Mouse (Mus musculus) myocyte (in vitro differentiated cells): ENCODE data around the gene Ccdc121. TPM values are rescaled to one million over a fixed set of nuclear protein-coding genes. Genes with fewer than 3 reads are reported as not detected.

Experiments used
- H3K27me3 ChIP-seq: one replicate; pipeline ENCODE4 v1.6.1; 2011; ENCODE audit not compliant: control insufficient read depth, insufficient read depth, insufficient read length
- H3K36me3 ChIP-seq: one replicate; pipeline ENCODE4 v1.6.1; 2011; ENCODE audit not compliant: control insufficient read depth, insufficient read depth
- H3K4me2 ChIP-seq: one replicate; pipeline ENCODE4 v1.6.1; 2011; ENCODE audit warnings: low read depth, control low read depth
- H3K4me3 ChIP-seq: one replicate; pipeline ENCODE4 v1.5.1; 2011; ENCODE audit warnings: mild to moderate bottlenecking, control low read depth, moderate library complexity
- H3K79me2 ChIP-seq: one replicate; pipeline ENCODE4 v1.6.1; 2011; ENCODE audit not compliant: control insufficient read depth, insufficient read depth
- H3ac ChIP-seq: one replicate; pipeline ENCODE4 v1.6.1; 2011; ENCODE audit not compliant: control insufficient read depth, insufficient read length
- CEBPB ChIP-seq: IDR thresholded peaks from 2 replicates; pipeline ENCODE4 v1.6.1; 2011; ENCODE audit warnings: mild to moderate bottlenecking, moderate library complexity; ENCODE audit not compliant: poor library complexity, insufficient read depth, severe bottlenecking
- E2F4 ChIP-seq: IDR thresholded peaks from one replicate; pipeline ENCODE4 v1.6.1; 2011; ENCODE audit warnings: mild to moderate bottlenecking, control low read depth, moderate library complexity; ENCODE audit not compliant: insufficient read depth
- MAX ChIP-seq: IDR thresholded peaks from one replicate; pipeline ENCODE4 v1.6.1; 2011; ENCODE audit warnings: low read depth, mild to moderate bottlenecking, control low read depth
- MYOD1 ChIP-seq, 3 experiments: IDR thresholded peaks; one replicate each; pipeline ENCODE4 v1.6.1; 2011; ENCODE audit warnings: control low read depth in 2 of 3, low read depth in 2 of 3, mild to moderate bottlenecking in 2 of 3, moderate library complexity in 1 of 3; ENCODE audit not compliant: insufficient read length in 2 of 3, control insufficient read depth in 1 of 3
- MYOG ChIP-seq, 3 experiments: IDR thresholded peaks; one replicate each; pipeline ENCODE4 v1.6.1; 2011; ENCODE audit warnings: control low read depth in 2 of 3, low read depth in 2 of 3, mild to moderate bottlenecking in 2 of 3; ENCODE audit not compliant: insufficient read length in 2 of 3, control insufficient read depth in 1 of 3, insufficient read depth in 1 of 3
- POLR2A ChIP-seq: IDR thresholded peaks from one replicate; pipeline ENCODE4 v1.6.1; 2011; ENCODE audit warnings: low read depth, mild to moderate bottlenecking, control low read depth, moderate library complexity; ENCODE audit not compliant: insufficient read length
- POLR2AphosphoS2 ChIP-seq: IDR thresholded peaks from one replicate; pipeline ENCODE4 v1.6.1; 2011; ENCODE audit warnings: low read depth, control low read depth; ENCODE audit not compliant: insufficient read length
- REST ChIP-seq: IDR thresholded peaks from one replicate; pipeline ENCODE4 v1.6.1; 2011; ENCODE audit warnings: mild to moderate bottlenecking, control low read depth, moderate library complexity; ENCODE audit not compliant: insufficient read depth, insufficient read length
- SRF ChIP-seq: IDR thresholded peaks from one replicate; pipeline ENCODE4 v1.6.1; 2011; ENCODE audit warnings: low read depth; ENCODE audit not compliant: control insufficient read depth, insufficient read length
- TCF12 ChIP-seq: IDR thresholded peaks from one replicate; pipeline ENCODE4 v1.6.1; 2011; ENCODE audit warnings: mild to moderate bottlenecking, control low read depth; ENCODE audit not compliant: poor library complexity, insufficient read depth, severe bottlenecking
- TCF3 ChIP-seq: IDR thresholded peaks from one replicate; pipeline ENCODE4 v1.6.1; 2011; ENCODE audit warnings: low read depth, control low read depth; ENCODE audit not compliant: insufficient read length
- USF1 ChIP-seq: IDR thresholded peaks from one replicate; pipeline ENCODE4 v1.6.1; 2011; ENCODE audit warnings: low read depth, mild to moderate bottlenecking, control low read depth, moderate library complexity
- polyA plus RNA-seq: library from polyadenylated mRNA; unstranded; fragments of >200 nt; fragmentation: generic; extraction: Trizol; gene quantifications from one replicate; pipeline ENCODE4 v1.2.1, GENCODE M21; 2012; ENCODE audit warnings: missing spikeins

Gene Ccdc121
- polyA plus RNA-seq, 1 experiment = not detected

DNA sequence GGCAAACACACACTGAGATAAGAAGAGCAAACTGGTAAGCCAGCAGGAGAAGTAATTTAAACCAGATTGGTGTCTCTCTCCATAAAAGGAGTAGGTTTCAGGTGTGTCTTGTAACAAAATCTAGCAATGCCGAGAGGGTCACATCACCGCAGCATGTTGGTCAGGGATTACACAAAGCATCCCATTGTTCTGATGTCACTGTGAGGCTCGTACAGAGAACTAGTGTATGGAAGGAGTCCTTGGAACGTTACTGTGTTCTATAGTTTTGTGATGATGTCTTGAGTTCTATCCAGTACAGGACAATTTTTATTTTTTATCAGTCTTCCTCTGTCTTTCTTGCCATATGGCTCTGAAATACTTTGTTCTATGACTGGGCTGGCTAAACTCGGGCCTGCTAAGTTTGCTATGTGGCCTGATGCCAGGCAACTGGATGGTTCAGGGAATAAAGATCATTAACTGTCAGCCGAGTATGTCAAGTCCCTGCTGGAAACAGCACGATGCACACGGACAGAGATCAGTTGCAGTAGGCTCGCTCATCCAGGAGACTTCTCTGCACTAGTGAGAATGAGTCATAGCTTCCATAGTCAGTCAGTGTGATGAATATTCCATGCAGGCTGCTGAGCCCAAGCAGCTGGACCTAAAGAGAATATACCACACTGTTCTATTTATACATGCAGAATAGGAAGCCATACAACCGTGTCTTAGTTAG lies 24.1 kb upstream of the Ccdc121 start:
- no peak for TF ChIP-seq SRF
- TF ChIP-seq TCF3 = no peak
- TF ChIP-seq POLR2AphosphoS2 = no peak
- TF ChIP-seq USF1 = no peak
- TF ChIP-seq REST = no peak
- TF ChIP-seq MYOD1 (IDR thresholded peaks at IDR 0.05; ENCODE audit: control insufficient read depth in 1 of 3, insufficient read length in 2 of 3, low read depth in 2 of 3) = no peak
- TF ChIP-seq CEBPB = no peak
- no peak for TF ChIP-seq MAX
- no peak for TF ChIP-seq E2F4
- TF ChIP-seq POLR2A = no peak
- no peak for TF ChIP-seq MYOG (IDR thresholded peaks at IDR 0.05; ENCODE audit: control insufficient read depth in 1 of 3, insufficient read depth in 1 of 3, insufficient read length in 2 of 3, low read depth in 2 of 3)
- no peak for TF ChIP-seq TCF12
- Histone ChIP-seq H3K27me3 (no peaks in the 10 kb centered on the region), H3K36me3 (no peaks in the 10 kb centered on the region), H3K79me2 (no peaks in the 10 kb centered on the region), H3K4me3 (no peak overlapping the region), H3K4me2 (peak overlapping the region; percentile 54), H3ac (no peak overlapping the region)

DNA sequence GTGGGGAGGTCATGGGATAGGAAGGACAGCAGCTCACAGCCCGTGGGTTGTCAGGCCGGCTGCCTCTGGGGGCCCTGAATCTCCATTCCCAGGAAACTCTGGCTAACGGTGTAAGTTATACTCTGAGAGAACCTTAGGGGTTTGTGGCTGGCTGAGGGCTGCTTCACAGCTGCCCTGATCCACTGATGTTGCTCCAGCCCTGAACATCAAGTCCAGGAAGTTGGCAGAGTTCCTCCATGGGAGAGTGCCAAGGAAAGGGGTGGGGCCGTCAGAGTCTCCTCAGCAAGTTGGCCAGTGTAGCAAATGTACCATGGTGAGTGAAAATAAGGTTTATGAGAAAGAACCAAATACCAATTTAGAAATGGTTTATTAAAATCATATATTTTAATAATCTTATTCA lies 18.1 kb upstream of the Ccdc121 start:
- Histone ChIP-seq H3K79me2 (no peaks in the 10 kb centered on the region), H3K27me3 (no peaks in the 10 kb centered on the region), H3K36me3 (no peaks in the 10 kb centered on the region), H3K4me2 (peak overlapping the region; percentile 40), H3K4me3 (no peak overlapping the region), H3ac (no peak overlapping the region)
- TF ChIP-seq MYOD1 (IDR thresholded peaks at IDR 0.05; ENCODE audit: control insufficient read depth in 1 of 3, insufficient read length in 2 of 3, low read depth in 2 of 3) (peak in 2 of 3 experiments; percentile 8 to 50), MAX (no peak)

DNA sequence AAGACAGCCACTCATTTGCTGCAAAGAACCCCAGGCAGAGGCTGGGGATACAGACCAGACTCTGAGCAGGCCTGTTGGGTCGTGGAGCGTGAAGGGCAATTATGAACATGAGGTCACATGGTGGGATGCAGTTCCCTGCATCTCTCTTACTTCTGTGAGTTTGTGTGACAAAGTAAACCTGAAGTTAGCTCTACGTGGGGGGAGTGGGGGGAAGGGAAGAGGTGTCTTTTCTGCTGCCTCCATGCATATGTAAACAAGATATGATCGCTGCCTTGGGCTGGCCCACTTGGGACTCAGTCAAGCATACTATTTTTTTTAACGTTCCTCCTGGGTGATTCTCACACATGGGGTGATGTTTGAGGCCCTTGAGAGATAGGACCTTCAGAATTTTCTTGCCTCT lies 14.7 kb upstream of the Ccdc121 start:
- H3K36me3 ChIP-seq = no peaks in the 10 kb centered on the region
- H3K27me3 ChIP-seq = no peaks in the 10 kb centered on the region
- H3K4me3 ChIP-seq = no peak overlapping the region
- H3K79me2 ChIP-seq = no peaks in the 10 kb centered on the region
- no peak overlapping the region for H3ac ChIP-seq
- no peak for TF ChIP-seq SRF
- no peak for TF ChIP-seq E2F4
- no peak for TF ChIP-seq REST
- TF ChIP-seq MYOG (IDR thresholded peaks at IDR 0.05; ENCODE audit: control insufficient read depth in 1 of 3, insufficient read depth in 1 of 3, insufficient read length in 2 of 3, low read depth in 2 of 3) = no peak
- TF ChIP-seq CEBPB = no peak
- no peak for TF ChIP-seq TCF3
- TF ChIP-seq MAX = no peak
- TF ChIP-seq POLR2A = no peak
- TF ChIP-seq USF1 = no peak
- TF ChIP-seq MYOD1 (IDR thresholded peaks at IDR 0.05; ENCODE audit: control insufficient read depth in 1 of 3, insufficient read length in 2 of 3, low read depth in 2 of 3) = no peak
- no peak for TF ChIP-seq POLR2AphosphoS2
- TF ChIP-seq TCF12 = no peak
- no peak overlapping the region for H3K4me2 ChIP-seq

DNA sequence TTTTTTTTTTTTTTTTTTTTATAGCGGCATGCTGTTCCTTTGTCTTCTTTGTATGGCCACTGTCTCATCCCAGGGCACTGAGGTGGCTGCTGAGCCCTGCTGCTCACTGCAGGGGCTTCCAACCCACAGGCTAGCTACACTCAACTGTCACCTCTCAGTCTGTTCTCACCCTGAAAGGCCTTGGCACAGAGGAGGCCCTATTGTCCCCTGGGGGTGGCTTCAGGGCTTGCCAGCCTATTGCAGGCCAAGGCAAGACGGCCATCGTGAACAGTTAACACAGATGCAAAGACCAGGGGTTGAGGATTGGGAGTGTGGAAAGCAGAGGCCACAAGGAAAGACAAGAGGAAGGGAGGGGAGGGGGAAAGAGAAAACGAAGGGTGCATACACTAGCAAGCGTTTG lies 12.6 kb upstream of the Ccdc121 start:
- Histone ChIP-seq H3K27me3 (no peaks in the 10 kb centered on the region), H3K4me2 (no peak overlapping the region), H3K36me3 (no peaks in the 10 kb centered on the region), H3K79me2 (no peaks in the 10 kb centered on the region), H3K4me3 (no peak overlapping the region), H3ac (no peak overlapping the region)
- TF ChIP-seq POLR2AphosphoS2 (no peak), TCF3 (no peak), SRF (no peak), TCF12 (no peak), CEBPB (no peak), E2F4 (no peak), POLR2A (no peak), MYOG (IDR thresholded peaks at IDR 0.05; ENCODE audit: control insufficient read depth in 1 of 3, insufficient read depth in 1 of 3, insufficient read length in 2 of 3, low read depth in 2 of 3) (no peak), MYOD1 (IDR thresholded peaks at IDR 0.05; ENCODE audit: control insufficient read depth in 1 of 3, insufficient read length in 2 of 3, low read depth in 2 of 3) (no peak), USF1 (no peak), MAX (no peak), REST (no peak)
